Mouse (Mus musculus): ENCODE measurements around the gene Nfya. TPM values are rescaled to one million over a fixed set of nuclear protein-coding genes. Genes with fewer than 3 reads are reported as not detected.

Nfya gene
- polyA plus RNA-seq, 1 experiment from 2014 or later = 13.3 TPM

GRCm38 (mm10) chr17:48346834-48347233, 62.9 kb downstream of the Nfya start:
- no peak for DNase-seq (ENCODE audit: low spot score)

- DNase-seq (ENCODE audit: low spot score) = no peak
Observed at GRCm38 (mm10) chr17:48346231-48346630, 63.5 kb downstream of the Nfya start, which contains the start of gene Trem2. Gene Trem2 (plus strand): TSS chr17:48346401.

GRCm38 (mm10) chr17:48345824-48346223, 63.9 kb downstream of the Nfya start:
- no peak for DNase-seq (ENCODE audit: low spot score)

GRCm38 (mm10) chr17:48343065-48343464, 66.6 kb downstream of the Nfya start:
- no peak for DNase-seq (ENCODE audit: low spot score)

- no peak for DNase-seq (ENCODE audit: low spot score)
Observed at GRCm38 (mm10) chr17:48341947-48342346, 67.8 kb downstream of the Nfya start.

- no peak for DNase-seq (ENCODE audit: low spot score)
Observed at GRCm38 (mm10) chr17:48340267-48340666, 69.4 kb downstream of the Nfya start.

Other genes starting within 250 kb of the Nfya start
- 0.13 and 0.42 TPM in 2 replicates for gene A530064D06Rik, start 242.6 kb downstream of the Nfya start, polyA plus RNA-seq (2015; fragmentation: Nextera tagmentation; extraction: Ambion mirVana)
- gene Trem1, start 177.1 kb downstream of the Nfya start, polyA plus RNA-seq (2015; fragmentation: Nextera tagmentation; extraction: Ambion mirVana) = 0.05 TPM in 2 replicates
- 0.14 and 0.30 TPM in 2 replicates for gene Trem3, start 162.1 kb downstream of the Nfya start, polyA plus RNA-seq (2015; fragmentation: Nextera tagmentation; extraction: Ambion mirVana)
- 0.82 and 1.5 TPM in 2 replicates for gene Treml4, start 145.6 kb downstream of the Nfya start, polyA plus RNA-seq (2015; fragmentation: Nextera tagmentation; extraction: Ambion mirVana)
- gene Treml2, start 110.4 kb downstream of the Nfya start, polyA plus RNA-seq (2015; fragmentation: Nextera tagmentation; extraction: Ambion mirVana) = 8.9 and 11.9 TPM in 2 replicates
- 0.53 and 0.64 TPM in 2 replicates for gene B430306N03Rik, start 93.8 kb downstream of the Nfya start, polyA plus RNA-seq (2015; fragmentation: Nextera tagmentation; extraction: Ambion mirVana)
- 2.1 and 3.8 TPM in 2 replicates for gene Trem2, start 63.5 kb downstream of the Nfya start, polyA plus RNA-seq (2015; fragmentation: Nextera tagmentation; extraction: Ambion mirVana)
- 0.10 TPM in 2 replicates for gene Treml1, start 50.0 kb downstream of the Nfya start, polyA plus RNA-seq (2015; fragmentation: Nextera tagmentation; extraction: Ambion mirVana)
- gene Oard1, start 108 bp upstream of the Nfya start, polyA plus RNA-seq (2015; fragmentation: Nextera tagmentation; extraction: Ambion mirVana) = 71.0 and 73.3 TPM in 2 replicates
- 0.86 and 1.6 TPM in 2 replicates for gene Apobec2, start 23.0 kb upstream of the Nfya start, polyA plus RNA-seq (2015; fragmentation: Nextera tagmentation; extraction: Ambion mirVana)
- gene Tspo2, start 41.6 kb upstream of the Nfya start, polyA plus RNA-seq (2015; fragmentation: Nextera tagmentation; extraction: Ambion mirVana) = 0.17 TPM in 1 of 2 replicates, not detected in the other
- gene Unc5cl, start 45.0 kb upstream of the Nfya start, polyA plus RNA-seq (2015; fragmentation: Nextera tagmentation; extraction: Ambion mirVana) = 17.2 and 21.6 TPM in 2 replicates